Mouse (Mus musculus) megakaryocyte, adult 5-6 weeks (primary cell): ENCODE results near the gene Cherp. TPM values are rescaled to one million over a fixed set of nuclear protein-coding genes. Genes with fewer than 3 reads are reported as not detected.
A peak's percentile ranks its signal among the peaks of the same experiment; 100 is the strongest.

Experiments used
- ATAC-seq: 2 replicates; pipeline ENCODE4 v1.8.0; 2016; ENCODE audit warnings: mild to moderate bottlenecking, inconsistent platforms; ENCODE audit not compliant: poor library complexity, severe bottlenecking
- total RNA-seq, 2 experiments: library from RNA; stranded (forward) in 1 of 2; stranded (reverse) in 1 of 2; fragments of 153-499, 151-499 nt in 1 of 2; fragments of 221-1000, 200-1000 nt in 1 of 2; gene quantifications; 2 replicates each; pipeline versions ENCODE4 v1.2.3 to v1.2.4; 2015 to 2017

The Cherp gene
- total RNA-seq, 2 experiments from 2014 or later = 5.9 to 63.0 TPM

DNA sequence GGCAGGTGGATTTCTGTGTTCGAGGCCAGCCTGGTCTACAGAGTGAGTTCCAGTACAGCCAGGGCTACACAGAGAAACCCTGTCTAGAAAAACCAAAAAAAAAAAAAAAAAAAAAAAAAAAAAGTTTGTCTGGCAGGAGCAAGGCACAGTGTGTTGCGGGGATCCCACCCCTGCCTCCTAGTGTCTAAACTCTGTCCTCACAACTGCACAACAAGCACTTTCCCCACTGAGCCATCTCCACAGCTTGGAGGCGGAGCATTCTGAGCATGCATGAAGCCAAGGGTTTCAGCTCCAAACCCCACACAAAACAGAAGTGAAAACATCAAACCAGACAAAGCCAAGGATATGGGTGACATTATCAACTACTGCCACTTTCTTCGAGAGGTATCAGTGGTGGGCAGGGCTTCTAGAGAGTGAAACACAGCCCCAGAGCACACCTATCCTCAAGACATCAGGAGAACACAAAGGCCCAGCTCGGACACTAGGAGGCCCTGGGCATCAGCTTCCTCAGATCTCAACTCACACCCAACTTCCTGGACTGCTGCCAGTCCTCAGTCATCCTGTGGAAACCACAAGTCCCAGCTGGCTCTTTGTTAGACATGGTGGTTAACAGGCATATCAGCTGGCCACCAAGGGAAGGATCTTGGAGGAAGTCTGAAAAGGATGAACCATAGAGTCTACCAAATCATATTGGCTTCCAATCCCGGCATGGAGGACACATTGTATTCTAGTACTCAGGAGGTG is 10.6 kb upstream of the Cherp start:
- peak; percentile 76 for ATAC-seq

- no peak for ATAC-seq
Measured at GRCm38 (mm10) chr8:72470684-72471083, 4.3 kb downstream of the Cherp start.

DNA sequence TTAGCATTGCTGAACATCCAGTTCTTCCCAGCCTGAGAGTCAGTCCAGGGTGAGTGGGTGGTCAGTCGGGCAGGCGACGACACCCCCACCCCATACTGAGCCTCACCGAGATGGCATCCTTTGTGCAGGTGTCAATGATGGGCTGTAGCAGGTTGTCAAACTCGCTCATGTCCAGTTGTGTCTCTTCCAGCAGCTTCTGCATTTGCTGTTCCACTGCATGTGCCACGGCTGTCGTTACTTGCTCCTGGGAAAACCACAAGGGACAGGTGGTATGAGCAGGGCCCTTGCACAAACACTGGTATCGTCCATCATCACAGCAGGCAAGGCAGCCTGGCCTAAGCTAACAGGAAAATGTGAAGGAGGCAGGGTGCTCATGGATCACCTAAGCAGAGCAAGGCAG is 5.0 kb downstream of the Cherp start:
- ATAC-seq = no peak

DNA sequence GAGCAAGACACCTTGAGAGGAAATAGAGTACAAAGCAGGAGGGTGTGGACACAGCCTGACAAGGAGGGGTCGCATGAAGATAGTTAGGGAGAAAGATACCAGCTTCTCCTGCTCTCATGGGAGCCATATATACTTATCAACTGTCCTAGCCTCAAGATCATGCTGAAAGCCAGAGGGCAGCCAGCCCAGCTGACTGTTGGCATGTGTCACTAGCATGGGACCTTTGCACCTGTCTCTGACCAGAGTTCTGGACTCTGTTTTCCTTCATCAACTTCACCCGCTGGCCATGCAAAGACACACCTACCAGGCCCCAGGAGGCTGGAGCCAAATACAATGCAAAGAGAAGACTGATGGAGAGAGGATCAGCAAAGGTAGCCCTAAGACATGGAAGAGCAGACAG is 5.8 kb downstream of the Cherp start:
- no peak for ATAC-seq

DNA sequence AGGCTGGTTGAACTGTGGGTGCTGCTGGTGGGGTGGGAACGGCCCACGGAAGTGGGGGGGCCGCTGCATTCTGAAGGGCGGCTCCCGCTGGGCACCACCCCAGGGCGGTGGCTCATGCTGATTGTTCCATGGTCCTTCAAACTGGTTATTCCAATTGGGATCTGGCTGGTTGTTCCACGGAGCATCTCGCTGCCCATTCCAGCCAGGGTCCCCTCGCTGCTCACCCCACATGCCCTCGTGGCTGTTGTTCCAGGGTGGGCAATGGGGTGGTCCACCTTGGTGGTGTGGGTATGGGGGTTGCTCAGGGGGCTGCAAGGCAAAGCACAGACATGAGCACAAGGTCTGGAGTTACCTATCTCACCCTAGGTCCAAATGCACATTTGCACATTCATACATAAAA is 10.8 kb downstream of the Cherp start:
- no peak for ATAC-seq

GRCm38 (mm10) chr8:72459881-72460533 is 15.0 kb downstream of the Cherp start:
- ATAC-seq = no peak

GRCm38 (mm10) chr8:72458457-72458856 is 16.6 kb downstream of the Cherp start:
- no peak for ATAC-seq

GRCm38 (mm10) chr8:72457806-72458205 is 17.2 kb downstream of the Cherp start:
- no peak for ATAC-seq

DNA sequence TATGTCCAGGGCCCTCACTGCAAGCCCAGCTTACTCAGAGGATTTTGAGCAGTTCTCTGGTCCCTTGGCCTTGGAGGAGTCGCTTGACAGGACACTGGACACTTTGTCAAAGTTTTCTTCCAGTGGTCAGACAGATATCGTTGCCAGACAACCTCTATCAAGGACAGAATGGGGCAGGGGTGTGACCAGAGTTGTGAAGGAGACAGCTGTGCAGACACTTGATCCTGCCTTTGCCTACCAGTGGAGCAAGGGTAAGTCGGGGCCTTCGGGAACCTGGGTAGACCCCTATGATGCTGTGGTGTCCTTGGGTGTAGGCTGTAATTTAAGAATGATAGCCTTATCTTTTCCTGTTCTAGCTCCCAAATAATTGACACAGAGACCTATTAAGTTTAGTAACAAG is 19.7 kb downstream of the Cherp start:
- ATAC-seq = no peak

- ATAC-seq = no peak
Measured at GRCm38 (mm10) chr8:72453904-72454303, 21.1 kb downstream of the Cherp start.

GRCm38 (mm10) chr8:72451516-72451915 is 23.5 kb downstream of the Cherp start:
- ATAC-seq = no peak

- no peak for ATAC-seq
Measured at GRCm38 (mm10) chr8:72445071-72445470, 30.0 kb downstream of the Cherp start.

- ATAC-seq = peak; percentile 43
Measured at GRCm38 (mm10) chr8:72443994-72444350, 31.1 kb downstream of the Cherp start.

DNA sequence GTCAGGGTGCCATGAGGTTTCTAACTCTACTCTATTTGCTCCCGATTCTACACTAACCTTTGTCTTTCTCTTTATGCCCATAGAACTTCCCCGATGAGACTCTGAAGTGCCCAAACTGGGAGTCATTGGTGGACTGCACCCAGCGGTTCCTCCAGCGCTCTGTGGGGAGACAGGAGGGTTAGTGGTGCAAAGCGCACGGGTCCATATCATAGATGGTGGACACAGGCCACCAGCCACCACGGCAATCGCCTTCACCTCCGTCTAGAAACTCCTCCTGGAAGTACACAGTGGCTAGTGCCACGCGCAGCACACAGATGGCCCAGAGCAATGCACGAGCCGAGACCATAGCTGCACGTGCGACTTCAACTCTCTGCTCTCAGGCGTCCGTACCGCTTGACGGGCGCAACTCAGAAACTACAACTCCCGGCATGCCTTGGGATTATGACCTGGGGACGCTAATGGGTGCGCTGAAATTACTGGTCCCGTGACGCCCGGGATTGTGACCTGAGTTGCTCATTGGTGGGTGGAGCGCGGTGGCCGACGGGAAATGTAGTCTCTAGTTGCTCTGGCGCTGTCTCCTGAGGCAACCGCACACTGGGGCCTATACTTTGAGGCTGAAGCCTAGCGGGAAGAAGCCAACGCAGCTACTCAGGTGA is 31.6 kb downstream of the Cherp start, which contains the start of the genes Calr3 and 1700030K09Rik:
Calr3 (minus strand) TSS at position 533 of the 656 bp plus-strand sequence.
1700030K09Rik (plus strand) TSS at position 543 of the 656 bp plus-strand sequence.
- peak; percentile 100 for ATAC-seq

DNA sequence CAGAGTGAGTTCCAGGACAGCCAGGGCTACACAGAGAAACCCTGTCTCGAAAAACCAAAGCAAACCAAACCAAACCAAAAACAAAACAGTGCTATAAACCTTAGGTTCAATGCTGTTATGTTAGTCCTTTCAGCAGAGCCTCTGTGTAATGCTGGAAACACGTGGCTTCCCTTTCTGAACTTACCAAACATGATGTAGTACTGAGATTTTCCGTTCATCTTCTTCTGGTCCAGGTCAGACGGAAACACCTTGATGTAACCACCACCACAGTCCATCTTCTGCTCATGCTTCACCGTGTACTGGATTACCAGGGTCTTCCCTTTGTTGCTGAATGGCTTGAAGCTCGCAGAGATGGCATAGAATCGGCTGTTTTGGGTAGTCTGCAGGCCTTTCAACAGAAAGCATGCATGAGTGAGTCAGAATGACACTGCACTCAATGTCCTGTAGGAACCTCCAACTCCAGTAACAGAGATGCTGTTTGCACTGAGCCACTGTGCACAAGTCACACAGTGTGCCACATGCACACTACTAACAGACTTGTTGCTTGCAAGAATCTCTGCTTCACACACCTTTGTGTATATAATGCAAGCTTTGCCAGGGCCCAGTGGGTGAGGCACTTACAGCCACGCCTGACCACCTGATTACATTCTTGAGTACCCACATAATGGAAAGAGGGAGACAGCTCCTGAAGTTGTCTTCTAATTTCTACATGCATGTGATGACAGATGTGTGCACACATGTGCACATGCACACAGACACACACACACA is 36.6 kb downstream of the Cherp start:
- ATAC-seq = no peak

- ATAC-seq = no peak
Measured at GRCm38 (mm10) chr8:72434952-72435351, 40.1 kb downstream of the Cherp start.

DNA sequence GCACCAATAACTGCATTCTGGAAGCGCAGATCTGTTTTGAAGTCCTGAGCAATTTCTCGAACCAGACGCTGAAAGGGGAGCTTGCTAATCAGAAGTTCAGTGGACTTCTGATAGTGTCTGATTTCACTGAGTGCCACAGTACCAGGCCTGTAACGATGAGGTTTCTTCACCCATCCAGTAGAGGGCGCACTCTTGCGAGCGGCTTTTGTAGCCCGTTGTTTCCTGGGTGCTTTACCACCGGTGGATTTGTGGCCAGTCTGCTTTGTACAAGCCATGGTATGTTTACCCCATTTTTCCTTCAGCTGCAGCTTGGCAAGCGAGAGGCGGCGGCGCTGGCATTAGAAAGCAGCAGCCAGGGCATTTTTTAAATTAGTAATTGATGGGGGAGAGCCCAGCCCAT is 45.4 kb downstream of the Cherp start:
- no peak; the same call in 1 of the 2 replicates for ATAC-seq

- ATAC-seq = no peak
Measured at GRCm38 (mm10) chr8:72422926-72423325, 52.1 kb downstream of the Cherp start.

DNA sequence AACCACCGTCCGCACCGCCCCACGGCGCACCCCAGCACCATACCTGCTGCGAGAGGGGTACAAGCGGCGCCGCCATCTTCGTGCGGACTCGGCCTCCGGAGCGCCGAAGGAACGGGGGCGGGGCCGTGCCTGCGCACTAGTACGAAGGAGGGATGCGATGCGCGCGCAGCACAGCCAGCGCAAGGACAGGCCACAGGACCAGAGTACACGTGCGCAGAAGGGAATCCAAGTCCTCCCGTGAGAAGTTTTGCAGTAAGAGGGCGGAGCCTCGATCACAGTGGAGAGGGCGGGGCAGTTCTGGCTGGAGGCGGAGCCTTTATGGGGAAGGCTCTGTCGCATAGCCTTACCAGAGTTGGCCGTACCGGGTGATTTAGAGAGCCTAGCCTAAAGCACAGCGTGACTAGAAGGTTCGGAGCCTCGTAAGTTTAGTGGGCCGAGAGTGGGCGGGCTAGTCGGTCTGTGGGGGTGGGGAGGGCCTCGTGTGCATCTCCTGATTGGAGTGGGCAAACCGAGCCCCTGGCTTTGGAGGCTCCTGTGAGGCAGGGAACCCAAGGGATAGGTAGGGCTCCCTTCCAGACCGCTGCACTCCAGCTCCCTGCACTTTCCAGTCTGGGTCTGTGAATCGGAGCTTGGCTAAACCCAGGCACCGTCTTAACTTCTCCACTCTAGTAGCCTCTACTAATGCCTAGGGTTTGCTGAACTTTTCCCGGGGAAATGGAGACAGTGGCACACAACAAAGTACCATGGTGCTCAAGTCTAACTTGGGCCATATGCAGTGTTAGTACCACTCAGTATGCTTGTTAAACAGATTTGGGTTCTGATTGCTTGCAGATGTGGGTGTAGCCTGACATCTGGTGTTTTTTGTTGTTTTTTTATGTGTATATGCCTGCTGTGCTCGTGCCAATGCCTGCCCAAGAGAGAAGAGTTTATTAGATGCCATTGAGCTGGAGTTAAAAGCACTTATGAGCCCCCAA is 53.4 kb downstream of the Cherp start, which contains the start of gene Eps15l1:
Eps15l1 (minus strand) TSS at position 99 of the 974 bp plus-strand sequence.
- peak; percentile 94 for ATAC-seq
